Mouse (Mus musculus): ENCODE data around the gene Habp4. TPM values are rescaled to one million over a fixed set of nuclear protein-coding genes. Genes with fewer than 3 reads are reported as not detected.

Habp4 gene
- polyA plus RNA-seq (2016; fragmentation: Nextera tagmentation; extraction: Ambion mirVana) = 39.3 and 43.8 TPM in 2 replicates

DNA sequence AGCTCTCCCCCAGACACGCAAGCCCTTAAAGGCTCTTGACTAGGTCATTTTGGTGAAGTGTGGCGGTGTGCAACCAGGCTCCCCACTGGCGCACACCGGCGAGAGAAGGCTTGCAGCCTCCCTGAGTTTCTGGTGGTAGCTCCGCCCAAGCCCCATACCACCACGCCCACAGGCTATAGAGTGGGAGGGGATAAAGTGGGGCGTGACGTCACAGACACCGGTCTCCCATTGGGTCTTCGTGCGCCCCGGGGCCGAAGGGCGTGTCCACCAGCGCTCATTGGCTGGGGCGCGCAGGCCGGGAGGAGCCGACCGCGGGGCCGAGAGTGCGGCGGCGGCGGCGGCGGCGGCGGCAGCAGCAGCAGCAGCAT lies at the start of gene Habp4:
Gene Habp4, plus strand, starts transcription at position 277 of the 368 bp plus-strand sequence.
- peaks cover 17% of the 10 kb centered on the region for H3K4me1 ChIP-seq
- under 1% methylated on average over 31 of the region's 31 CpGs for WGBS
- no peaks in the 10 kb centered on the region for H3K9me3 ChIP-seq
- H3K27me3 ChIP-seq (ENCODE audit: insufficient read depth, poor library complexity, severe bottlenecking) = no peaks in the 10 kb centered on the region
- H3K27ac ChIP-seq = peak within 1 kb of the TSS; percentile 92
- DNase-seq (ENCODE audit: low spot score) = peak; percentile 99
- H3K4me3 ChIP-seq = peak within 1 kb of the TSS; percentile 81
- H3K36me3 ChIP-seq = peaks cover 11% of the 10 kb centered on the region

DNA sequence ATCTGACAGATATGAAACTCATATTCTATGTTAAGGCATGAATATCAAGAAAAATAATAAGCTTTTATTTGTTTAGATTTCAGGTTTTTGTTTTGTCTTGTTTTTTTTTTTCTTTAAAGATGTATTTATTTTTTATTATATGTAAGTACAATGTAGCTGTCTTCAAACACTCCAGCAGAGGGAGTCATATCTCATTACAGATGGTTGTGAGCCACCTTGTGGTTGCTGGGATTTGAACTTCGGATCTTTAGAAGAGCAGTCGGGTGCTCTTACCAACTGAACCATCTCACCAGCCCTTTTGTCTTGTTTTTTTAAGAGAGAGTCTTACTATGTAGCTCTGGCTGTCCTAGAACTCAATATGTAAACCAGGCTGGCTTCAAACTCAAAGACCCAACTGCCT lies 44.2 kb upstream of the Habp4 start:
- H3K4me3 ChIP-seq = no peak overlapping the region
- no peak for DNase-seq (ENCODE audit: low spot score)
- H3K36me3 ChIP-seq = no peaks in the 10 kb centered on the region
- no peaks in the 10 kb centered on the region for H3K9me3 ChIP-seq
- 48% methylated on average over 2 of the region's 2 CpGs for WGBS
- H3K4me1 ChIP-seq = no peaks in the 10 kb centered on the region
- H3K27me3 ChIP-seq (ENCODE audit: insufficient read depth, poor library complexity, severe bottlenecking) = no peaks in the 10 kb centered on the region
- H3K27ac ChIP-seq = no peak overlapping the region

DNA sequence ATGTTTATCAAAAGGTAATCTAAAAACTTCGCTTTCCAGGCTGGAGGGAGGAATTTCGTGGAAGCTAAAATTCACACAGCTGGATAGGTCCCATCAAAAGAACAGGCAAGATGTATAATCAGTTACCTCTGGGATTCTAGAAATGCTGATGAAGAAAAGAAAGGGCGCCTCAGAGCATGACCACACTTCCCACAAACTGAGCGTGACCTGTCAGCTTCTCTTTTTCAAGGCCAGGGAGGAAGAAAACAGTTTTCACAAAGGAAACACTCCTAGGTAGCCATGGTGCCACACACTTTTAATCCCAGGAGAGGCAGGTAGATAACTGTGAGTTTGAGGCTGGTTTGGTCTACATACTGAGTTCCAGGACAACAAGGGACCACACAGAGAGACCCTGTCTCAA lies 40.9 kb upstream of the Habp4 start:
- no peak overlapping the region for H3K27ac ChIP-seq
- no peaks in the 10 kb centered on the region for H3K36me3 ChIP-seq
- H3K27me3 ChIP-seq (ENCODE audit: insufficient read depth, poor library complexity, severe bottlenecking) = no peaks in the 10 kb centered on the region
- WGBS = 55% methylated on average over 4 of the region's 4 CpGs
- no peak for DNase-seq (ENCODE audit: low spot score)
- no peak overlapping the region for H3K4me3 ChIP-seq
- no peaks in the 10 kb centered on the region for H3K9me3 ChIP-seq
- no peaks in the 10 kb centered on the region for H3K4me1 ChIP-seq

DNA sequence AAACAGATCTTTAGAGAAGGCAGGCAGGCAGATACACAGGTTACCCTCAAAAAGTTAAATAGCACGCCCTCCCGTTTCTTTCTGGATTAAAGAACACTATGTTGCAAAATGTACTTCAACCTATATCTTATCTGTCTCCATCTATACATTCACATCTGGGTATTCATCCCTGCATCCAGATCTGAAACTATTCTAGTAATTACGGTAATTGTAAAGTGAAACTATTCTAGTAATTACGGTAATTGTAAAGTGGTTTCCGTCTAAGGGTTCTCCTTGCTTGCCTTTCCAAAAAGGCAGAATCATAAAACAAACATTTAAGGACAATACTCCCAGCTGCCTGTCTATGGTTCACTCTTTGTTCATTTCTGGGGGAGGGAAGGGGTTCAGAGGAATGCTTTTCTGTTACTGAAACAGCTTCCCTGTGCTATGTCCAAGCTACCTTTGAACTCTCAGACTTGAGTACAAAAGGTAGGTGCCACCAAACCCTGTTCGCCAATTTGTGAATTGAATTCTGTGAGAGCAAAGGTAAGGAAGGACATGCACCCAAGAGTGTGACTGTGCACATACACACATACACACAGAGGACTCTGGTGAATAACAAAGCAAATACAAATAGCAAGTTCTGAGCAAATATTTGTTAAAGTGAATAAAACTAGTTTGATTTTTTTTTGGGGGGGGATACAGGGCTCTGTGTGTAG lies 38.0 kb upstream of the Habp4 start:
- DNase-seq (ENCODE audit: low spot score) = no peak
- Histone ChIP-seq H3K27ac (no peak overlapping the region), H3K4me3 (no peak overlapping the region), H3K36me3 (no peaks in the 10 kb centered on the region), H3K27me3 (ENCODE audit: insufficient read depth, poor library complexity, severe bottlenecking) (no peaks in the 10 kb centered on the region), H3K4me1 (no peaks in the 10 kb centered on the region), H3K9me3 (no peaks in the 10 kb centered on the region)
- 23% methylated on average over 6 of the region's 6 CpGs for WGBS

DNA sequence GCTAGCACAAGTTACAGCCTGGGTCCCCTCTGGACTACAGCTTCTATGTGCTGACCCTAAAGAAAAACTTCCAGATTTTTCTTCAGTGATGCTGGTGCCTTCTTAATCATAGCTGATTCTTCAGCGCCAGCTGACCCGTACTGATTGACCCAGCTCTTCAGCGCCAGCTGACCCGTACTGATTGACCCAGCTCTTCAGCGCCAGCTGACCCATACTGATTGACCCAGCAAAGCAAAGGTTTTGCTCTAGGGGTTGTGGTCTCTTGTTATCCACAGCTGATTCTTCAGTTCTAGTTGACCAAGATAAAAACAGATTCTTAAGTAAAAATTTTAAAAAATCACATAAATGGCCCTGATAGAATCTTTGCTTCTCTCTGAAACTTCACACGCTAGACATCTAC lies 36.7 kb upstream of the Habp4 start:
- no peak overlapping the region for H3K4me3 ChIP-seq
- no peaks in the 10 kb centered on the region for H3K36me3 ChIP-seq
- no peaks in the 10 kb centered on the region for H3K27me3 ChIP-seq (ENCODE audit: insufficient read depth, poor library complexity, severe bottlenecking)
- H3K4me1 ChIP-seq = no peaks in the 10 kb centered on the region; the same call in 1 of the 2 replicates
- no peak for DNase-seq (ENCODE audit: low spot score)
- H3K27ac ChIP-seq = no peak overlapping the region
- WGBS = 90% methylated on average over 6 of the region's 6 CpGs
- H3K9me3 ChIP-seq = no peaks in the 10 kb centered on the region

DNA sequence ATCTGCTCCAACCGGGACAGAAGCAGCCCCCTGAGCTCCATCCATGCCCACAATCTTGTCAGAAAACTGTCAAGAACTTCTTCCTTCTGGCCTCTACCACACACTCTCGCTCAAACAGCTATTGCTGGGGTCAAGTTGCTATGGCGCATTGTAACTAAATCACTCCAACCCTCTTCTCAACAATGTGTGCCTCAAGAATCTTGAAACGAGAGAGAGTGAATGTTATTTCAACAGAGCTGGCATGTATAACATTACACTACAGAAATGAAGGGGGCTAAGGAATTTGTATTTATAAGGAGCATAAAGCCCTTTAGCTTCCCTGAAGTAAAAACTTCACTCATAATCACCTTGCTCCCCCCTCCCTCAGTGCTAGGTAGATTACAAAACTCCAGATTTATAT lies 35.3 kb upstream of the Habp4 start:
- no peaks in the 10 kb centered on the region for H3K9me3 ChIP-seq
- H3K36me3 ChIP-seq = peaks cover 4% of the 10 kb centered on the region; the same call in 1 of the 2 replicates
- H3K27ac ChIP-seq = no peak overlapping the region
- no peaks in the 10 kb centered on the region; the same call in 1 of the 2 replicates for H3K4me1 ChIP-seq
- WGBS = 73% methylated on average over 4 of the region's 4 CpGs
- no peak for DNase-seq (ENCODE audit: low spot score)
- H3K27me3 ChIP-seq (ENCODE audit: insufficient read depth, poor library complexity, severe bottlenecking) = no peaks in the 10 kb centered on the region
- no peak overlapping the region for H3K4me3 ChIP-seq

DNA sequence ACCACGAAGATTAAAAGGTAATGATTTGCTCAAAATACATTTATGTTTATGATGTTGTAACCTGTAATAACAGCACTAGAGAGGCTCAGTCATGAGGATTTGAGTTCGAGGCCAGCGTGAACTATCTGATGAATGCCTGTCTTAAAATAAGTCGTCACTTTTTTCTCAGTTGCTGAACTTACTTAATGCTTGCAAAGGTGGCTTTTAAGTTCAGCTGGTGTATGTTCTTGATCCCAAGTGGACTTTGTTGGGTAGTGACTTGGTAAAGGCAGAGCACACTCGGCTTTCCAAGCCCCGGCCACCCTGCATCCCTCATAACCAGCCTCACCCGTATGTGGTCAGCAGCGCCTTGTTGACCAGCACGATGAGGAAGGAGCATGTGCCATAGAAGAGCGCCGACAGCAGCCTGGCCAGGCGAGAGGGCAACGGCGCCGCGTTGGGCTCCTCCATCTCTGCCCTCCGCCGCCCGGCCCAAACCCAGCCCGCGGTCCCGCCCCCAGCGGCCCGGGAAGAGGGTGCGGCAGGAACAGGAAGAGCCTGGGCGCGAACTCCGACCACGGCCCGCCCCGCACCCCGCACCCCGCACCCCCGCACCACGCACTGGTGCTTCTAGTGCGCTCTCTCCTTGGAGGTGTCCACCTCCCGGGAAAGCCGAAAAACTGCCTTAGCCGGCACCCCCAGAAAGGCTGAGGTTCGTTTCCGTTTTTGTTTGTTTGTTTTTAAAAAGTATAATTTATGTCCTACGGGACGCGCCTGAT lies 32.6 kb upstream of the Habp4 start, which contains the start of gene Slc35d2:
Gene Slc35d2, minus strand, starts transcription at position 511 of the 758 bp plus-strand sequence.
- Histone ChIP-seq H3K27ac (peak within 1 kb of the TSS; percentile 90), H3K4me1 (no peaks in the 10 kb centered on the region; the same call in 1 of the 2 replicates), H3K9me3 (no peaks in the 10 kb centered on the region), H3K27me3 (ENCODE audit: insufficient read depth, poor library complexity, severe bottlenecking) (no peaks in the 10 kb centered on the region), H3K4me3 (peak within 1 kb of the TSS; percentile 78), H3K36me3 (peaks cover 17% of the 10 kb centered on the region)
- WGBS = 6% methylated on average over 44 of the region's 44 CpGs
- DNase-seq (ENCODE audit: low spot score) = no peak

DNA sequence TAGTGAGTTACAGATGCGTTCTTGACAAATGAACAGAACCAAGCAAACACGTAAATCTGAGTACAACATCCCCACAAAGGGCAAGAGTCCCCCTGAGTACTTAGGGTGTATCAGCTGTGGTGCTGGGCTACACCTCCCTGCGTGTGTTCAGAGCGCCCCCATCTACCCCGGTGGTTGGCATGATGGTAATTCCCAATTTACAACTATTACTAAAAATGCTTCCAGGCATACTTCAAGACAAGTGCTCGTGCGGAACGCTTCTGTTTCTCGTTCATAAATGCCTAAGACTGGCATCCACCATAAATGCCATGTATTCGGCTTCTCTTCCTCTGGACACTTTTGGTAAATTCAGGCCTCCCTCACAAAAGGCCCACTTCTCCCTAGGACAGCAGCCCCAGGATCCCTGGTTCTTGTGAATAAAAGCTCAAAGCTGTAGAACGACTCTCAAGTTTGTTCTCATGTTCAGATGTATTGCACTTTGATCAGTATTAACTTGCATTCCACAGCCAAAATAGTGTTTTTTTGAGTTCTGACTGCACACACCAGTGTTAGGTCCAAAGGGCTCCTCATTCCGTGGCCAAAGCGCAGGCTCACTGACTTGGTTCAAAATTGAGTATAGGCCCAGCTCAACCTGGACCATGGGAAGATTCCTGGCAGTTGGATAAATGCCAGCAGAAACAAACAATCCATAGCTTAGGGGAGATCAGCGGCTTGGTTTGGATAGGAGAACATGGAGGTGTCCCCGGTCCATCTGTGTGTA lies 31.8 kb upstream of the Habp4 start:
- Histone ChIP-seq H3K27ac (peak overlapping the region; percentile 90), H3K4me3 (peak overlapping the region; percentile 78), H3K4me1 (no peaks in the 10 kb centered on the region; the same call in 1 of the 2 replicates), H3K36me3 (peaks cover 24% of the 10 kb centered on the region), H3K9me3 (no peaks in the 10 kb centered on the region), H3K27me3 (ENCODE audit: insufficient read depth, poor library complexity, severe bottlenecking) (no peaks in the 10 kb centered on the region)
- DNase-seq (ENCODE audit: low spot score) = no peak
- 43% methylated on average over 15 of the region's 15 CpGs for WGBS

DNA sequence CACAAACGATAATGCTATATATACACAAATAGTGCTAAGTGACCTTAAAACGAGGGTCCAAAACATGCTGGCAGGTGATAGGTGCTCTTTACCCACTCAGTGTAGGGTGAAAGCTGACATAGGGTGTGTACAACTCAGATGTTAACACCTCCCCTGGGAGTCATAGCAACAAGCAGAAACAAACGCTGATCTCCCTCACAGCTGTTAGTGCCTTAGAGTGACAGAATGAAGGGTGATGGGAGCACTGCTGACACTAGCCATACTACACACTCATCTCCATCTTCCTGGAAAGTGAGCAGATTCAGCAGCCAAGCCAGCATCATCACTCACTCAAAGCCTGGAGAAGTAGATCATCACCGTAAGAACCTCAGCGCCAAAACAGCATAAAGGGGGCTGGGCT lies 11.5 kb upstream of the Habp4 start:
- no peak overlapping the region for H3K27ac ChIP-seq

DNA sequence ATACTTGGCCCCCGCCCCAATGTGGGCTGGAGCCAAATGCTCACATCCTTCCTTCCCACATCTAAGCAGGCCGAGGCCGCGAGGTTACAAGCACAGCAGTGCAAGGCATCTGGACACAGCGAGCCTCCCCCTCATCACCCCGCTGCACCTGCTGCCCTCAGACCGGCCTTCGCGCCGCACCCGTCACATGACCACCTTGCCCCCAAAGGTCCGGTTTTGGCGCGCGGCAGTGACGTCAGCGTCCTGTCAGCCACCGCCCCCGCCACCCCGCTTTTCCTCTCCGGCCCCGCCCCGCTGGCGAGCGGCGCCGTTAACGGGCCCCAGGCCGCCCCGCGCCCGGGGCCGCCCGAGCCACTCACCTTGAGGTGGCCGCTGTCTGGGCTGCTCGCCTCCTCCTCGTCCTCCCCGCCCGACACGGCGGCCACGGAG lies 9.4 kb upstream of the Habp4 start:
- Histone ChIP-seq H3K4me3 (peak overlapping the region; percentile 92), H3K27ac (peak overlapping the region; percentile 96), H3K36me3 (no peaks in the 10 kb centered on the region), H3K9me3 (no peaks in the 10 kb centered on the region), H3K4me1 (peaks cover 30% of the 10 kb centered on the region), H3K27me3 (ENCODE audit: insufficient read depth, poor library complexity, severe bottlenecking) (no peaks in the 10 kb centered on the region)
- WGBS = 1% methylated on average over 41 of the region's 42 CpGs
- peak; percentile 95 for DNase-seq (ENCODE audit: low spot score)

More for the DNA sequence above, 11.5 kb upstream of the Habp4 start:
- 41% methylated on average over 5 of the region's 5 CpGs for WGBS
- Histone ChIP-seq H3K4me1 (peaks cover 30% of the 10 kb centered on the region), H3K27me3 (ENCODE audit: insufficient read depth, poor library complexity, severe bottlenecking) (no peaks in the 10 kb centered on the region), H3K4me3 (peak overlapping the region; percentile 92; the same call in 1 of the 2 replicates), H3K36me3 (no peaks in the 10 kb centered on the region), H3K9me3 (no peaks in the 10 kb centered on the region)
- DNase-seq (ENCODE audit: low spot score) = peak; percentile 88

DNA sequence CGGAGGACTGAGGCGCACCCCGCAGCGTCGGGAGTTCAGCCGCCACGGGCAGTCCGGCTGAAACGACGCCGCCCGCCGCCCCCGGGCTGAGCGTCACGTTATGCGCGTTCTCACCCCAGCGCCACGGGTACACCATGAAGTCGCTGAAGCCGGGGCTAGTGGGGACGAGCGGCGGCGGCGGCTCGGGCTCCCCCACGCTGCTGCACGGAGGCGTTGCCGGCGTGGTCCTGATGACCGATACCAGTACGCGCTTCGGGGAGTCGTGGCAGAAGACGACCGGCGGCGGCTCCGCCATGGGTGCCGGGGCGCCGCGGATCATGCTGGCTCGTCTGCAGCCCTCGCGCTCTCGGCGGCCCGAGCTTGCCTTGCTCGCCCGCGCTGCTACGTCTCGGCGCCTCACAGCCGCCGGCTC lies 8.9 kb upstream of the Habp4 start:
- WGBS = under 1% methylated on average over 60 of the region's 61 CpGs
- H3K4me1 ChIP-seq = peaks cover 30% of the 10 kb centered on the region
- DNase-seq (ENCODE audit: low spot score) = peak; percentile 79
- H3K27ac ChIP-seq = peak overlapping the region; percentile 96
- peak overlapping the region; percentile 92 for H3K4me3 ChIP-seq
- H3K9me3 ChIP-seq = no peaks in the 10 kb centered on the region
- H3K36me3 ChIP-seq = no peaks in the 10 kb centered on the region
- H3K27me3 ChIP-seq (ENCODE audit: insufficient read depth, poor library complexity, severe bottlenecking) = no peaks in the 10 kb centered on the region

DNA sequence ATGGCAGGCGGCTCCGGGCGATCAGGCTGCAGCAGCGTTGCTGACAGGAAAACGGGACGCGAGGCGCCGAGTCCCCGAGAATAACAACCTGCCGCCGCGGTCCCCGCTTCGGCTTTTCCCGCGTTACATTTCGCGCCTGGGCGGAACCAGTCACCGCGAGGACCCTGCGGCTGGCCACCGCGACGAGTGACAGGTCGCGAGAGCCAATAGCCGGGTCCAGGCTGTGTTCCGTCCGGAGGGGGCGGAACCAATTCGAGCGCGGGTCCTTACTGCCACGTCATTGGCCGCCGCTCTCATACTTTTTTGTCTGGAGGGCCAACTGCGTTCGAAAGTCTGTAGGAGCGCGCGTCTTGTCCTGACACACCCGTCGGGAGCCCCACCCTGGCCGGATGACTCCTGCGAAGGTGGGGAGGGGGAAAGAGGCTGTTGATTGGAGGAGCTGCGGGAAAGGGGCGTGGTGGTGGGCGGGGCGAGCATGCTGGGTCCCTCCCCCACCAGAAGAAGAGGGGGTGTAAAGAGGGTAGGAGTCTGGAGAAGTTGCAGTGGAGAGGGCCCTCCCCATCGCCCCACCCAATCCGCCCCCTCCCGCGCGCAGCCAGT lies 8.4 kb upstream of the Habp4 start, which contains the start of gene Zfp367:
Gene Zfp367, minus strand, starts transcription at position 120 of the 600 bp plus-strand sequence.
- WGBS = 0% methylated on average over 56 of the region's 56 CpGs
- no peaks in the 10 kb centered on the region for H3K36me3 ChIP-seq

More for the DNA sequence above, 8.4 kb upstream of the Habp4 start, which contains the start of gene Zfp367:
- H3K9me3 ChIP-seq = no peaks in the 10 kb centered on the region
- H3K27ac ChIP-seq = peak within 1 kb of the TSS; percentile 96
- H3K4me1 ChIP-seq = peaks cover 30% of the 10 kb centered on the region
- DNase-seq (ENCODE audit: low spot score) = peak; percentile 100
- peak within 1 kb of the TSS; percentile 92 for H3K4me3 ChIP-seq
- H3K27me3 ChIP-seq (ENCODE audit: insufficient read depth, poor library complexity, severe bottlenecking) = no peaks in the 10 kb centered on the region
